Mouse (Mus musculus) liver, adult 2 months (tissue): Measurements from ENCODE around the gene Wscd1.

Source experiments
- CTCF ChIP-seq: fragments of 200-500 bp; IDR thresholded peaks from 2 replicates; pipeline ENCODE4 v1.5.1; 2011; ENCODE audit warnings: low read depth, low read length, control low read depth
- POLR2A ChIP-seq: fragments of 200-500 bp; IDR thresholded peaks from 2 replicates; pipeline ENCODE4 v1.6.1; 2011; ENCODE audit warnings: low read length, control low read depth; ENCODE audit not compliant: insufficient read depth; ENCODE audit errors: extremely low read depth

DNA sequence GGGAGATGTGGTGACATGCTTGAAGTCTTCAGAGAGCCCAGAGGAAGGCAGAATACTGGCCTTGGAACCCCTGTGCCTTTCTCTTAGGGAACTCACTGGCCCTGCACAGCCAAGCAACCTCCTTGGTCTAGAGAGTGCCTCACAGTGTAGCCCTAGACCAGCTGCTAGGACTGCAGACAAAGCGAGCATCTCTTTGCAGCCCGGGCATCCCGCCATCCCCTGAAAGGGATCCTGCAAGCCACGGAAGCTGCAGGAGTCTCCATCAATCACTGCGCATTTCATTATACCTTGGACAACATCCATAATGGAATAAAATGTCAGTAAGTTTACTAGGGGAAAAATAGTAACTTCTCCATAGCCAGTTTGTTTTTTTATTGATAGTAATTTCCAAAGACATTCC lies 13.4 kb downstream of the Wscd1 start:
- TF ChIP-seq POLR2A = no peak
- TF ChIP-seq CTCF = no peak
